Mouse (Mus musculus): ENCODE results near the gene Hmcn2. TPM values are rescaled to one million over a fixed set of nuclear protein-coding genes. Genes with fewer than 3 reads are reported as not detected.

Hmcn2 gene
- 1.1 and 1.3 TPM in 2 replicates for polyA plus RNA-seq (2015; fragmentation: Nextera tagmentation; extraction: Ambion mirVana)

GRCm38 (mm10) chr2:31314007-31314465, at the start of gene Hmcn2:
Gene Hmcn2 (plus strand): TSS chr2:31314415.
- no peak for ATAC-seq (replicated peaks; ENCODE audit: extremely low read depth, insufficient read depth, low FRiP score)
- H3K9me3 ChIP-seq (replicated peaks; ENCODE audit: control insufficient read depth, low read length), result no peaks in the 10 kb centered on the region
- H3K27me3 ChIP-seq (ENCODE audit: control insufficient read depth, insufficient read depth, low read length), result peaks cover 65% of the 10 kb centered on the region
- H3K27ac ChIP-seq (ENCODE audit: low read length), result no peak within 1 kb of the TSS
- no peaks in the 10 kb centered on the region for H3K4me1 ChIP-seq (ENCODE audit: control insufficient read depth, insufficient read depth, low read length)
- WGBS, result 2% methylated on average over 29 of the region's 33 CpGs
- H3K36me3 ChIP-seq (ENCODE audit: control insufficient read depth, insufficient read depth), result no peaks in the 10 kb centered on the region
- H3K4me2 ChIP-seq (ENCODE audit: low read depth, low read length), result peak within 1 kb of the TSS; percentile 60
- H3K9ac ChIP-seq (ENCODE audit: low read length), result 0 out of 2 replicates have a peak within 1 kb of the TSS, but pooled peaks have one; percentile 11
- peak within 1 kb of the TSS; percentile 37 for H3K4me3 ChIP-seq (ENCODE audit: low read length)

- Histone ChIP-seq H3K27ac (ENCODE audit: low read length) (no peak overlapping the region), H3K27me3 (ENCODE audit: control insufficient read depth, insufficient read depth, low read length) (no peaks in the 10 kb centered on the region), H3K4me3 (ENCODE audit: low read length) (no peak overlapping the region), H3K9ac (ENCODE audit: low read length) (no peak overlapping the region), H3K4me2 (ENCODE audit: low read depth, low read length) (no peak overlapping the region), H3K36me3 (ENCODE audit: control insufficient read depth, insufficient read depth) (no peaks in the 10 kb centered on the region), H3K9me3 (replicated peaks; ENCODE audit: control insufficient read depth, low read length) (no peaks in the 10 kb centered on the region), H3K4me1 (ENCODE audit: control insufficient read depth, insufficient read depth, low read length) (peaks cover 41% of the 10 kb centered on the region)
- WGBS, result 41% methylated on average over 6 of the region's 6 CpGs
- ATAC-seq (replicated peaks; ENCODE audit: extremely low read depth, insufficient read depth, low FRiP score), result no peak
Observed at GRCm38 (mm10) chr2:31267447-31267846, 46.8 kb upstream of the Hmcn2 start.

DNA sequence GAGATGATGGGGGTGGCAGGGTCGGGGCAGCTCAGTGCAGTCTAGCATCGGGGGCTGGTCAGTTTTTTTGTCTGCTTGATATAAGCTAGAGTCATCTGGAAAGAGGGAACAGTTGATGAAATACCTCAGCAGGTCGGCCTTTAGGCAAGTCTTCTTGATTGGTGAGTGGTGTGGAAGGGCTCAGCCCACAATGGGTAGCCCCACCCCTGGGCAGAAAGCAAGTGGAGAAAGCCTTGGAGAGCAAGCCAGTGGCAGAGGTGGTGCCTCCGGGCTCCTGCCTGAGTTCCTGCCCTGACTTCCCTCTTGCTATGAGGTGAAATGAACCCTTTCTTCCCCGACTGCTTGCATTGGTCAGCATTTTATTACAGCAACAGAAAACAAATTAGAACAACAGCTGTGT, 45.6 kb upstream of the Hmcn2 start:
- Histone ChIP-seq H3K4me3 (ENCODE audit: low read length) (no peak overlapping the region), H3K27ac (ENCODE audit: low read length) (no peak overlapping the region), H3K9ac (ENCODE audit: low read length) (no peak overlapping the region), H3K9me3 (replicated peaks; ENCODE audit: control insufficient read depth, low read length) (no peaks in the 10 kb centered on the region), H3K4me2 (ENCODE audit: low read depth, low read length) (no peak overlapping the region), H3K27me3 (ENCODE audit: control insufficient read depth, insufficient read depth, low read length) (no peaks in the 10 kb centered on the region), H3K36me3 (ENCODE audit: control insufficient read depth, insufficient read depth) (no peaks in the 10 kb centered on the region), H3K4me1 (ENCODE audit: control insufficient read depth, insufficient read depth, low read length) (peaks cover 30% of the 10 kb centered on the region)
- no peak for ATAC-seq (replicated peaks; ENCODE audit: extremely low read depth, insufficient read depth, low FRiP score)
- 42% methylated on average over 5 of the region's 5 CpGs for WGBS

DNA sequence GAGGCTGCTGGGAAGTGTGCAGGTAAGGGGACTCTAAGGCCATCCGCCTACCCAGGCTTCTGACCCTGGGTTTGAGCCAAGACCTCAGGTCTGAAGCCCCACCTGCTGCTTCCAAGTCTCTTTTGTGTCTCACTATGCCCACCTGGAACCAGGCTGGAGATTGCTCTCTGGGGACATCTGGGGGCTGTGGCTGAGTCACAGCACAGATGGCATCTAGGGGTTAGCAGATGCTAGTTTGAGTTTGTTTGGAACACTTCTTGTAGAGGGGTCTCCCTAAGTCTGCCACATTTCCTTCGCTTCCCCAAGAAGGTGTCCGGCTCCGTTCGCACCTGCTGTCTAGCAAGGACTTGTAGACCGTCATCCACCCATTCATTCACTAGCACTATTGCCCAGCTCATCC, 45.0 kb upstream of the Hmcn2 start:
- Histone ChIP-seq H3K4me2 (ENCODE audit: low read depth, low read length) (no peak overlapping the region), H3K27me3 (ENCODE audit: control insufficient read depth, insufficient read depth, low read length) (no peaks in the 10 kb centered on the region), H3K36me3 (ENCODE audit: control insufficient read depth, insufficient read depth) (no peaks in the 10 kb centered on the region), H3K9me3 (replicated peaks; ENCODE audit: control insufficient read depth, low read length) (no peaks in the 10 kb centered on the region), H3K4me1 (ENCODE audit: control insufficient read depth, insufficient read depth, low read length) (peaks cover 24% of the 10 kb centered on the region), H3K4me3 (ENCODE audit: low read length) (no peak overlapping the region), H3K9ac (ENCODE audit: low read length) (no peak overlapping the region), H3K27ac (ENCODE audit: low read length) (no peak overlapping the region)
- no peak for ATAC-seq (replicated peaks; ENCODE audit: extremely low read depth, insufficient read depth, low FRiP score)
- WGBS, result 94% methylated on average over 6 of the region's 6 CpGs

- no peak overlapping the region for H3K4me3 ChIP-seq (ENCODE audit: low read length)
- peaks cover 17% of the 10 kb centered on the region for H3K4me1 ChIP-seq (ENCODE audit: control insufficient read depth, insufficient read depth, low read length)
- H3K36me3 ChIP-seq (ENCODE audit: control insufficient read depth, insufficient read depth), result no peaks in the 10 kb centered on the region
- no peaks in the 10 kb centered on the region for H3K27me3 ChIP-seq (ENCODE audit: control insufficient read depth, insufficient read depth, low read length)
- H3K27ac ChIP-seq (ENCODE audit: low read length), result no peak overlapping the region
- H3K9me3 ChIP-seq (replicated peaks; ENCODE audit: control insufficient read depth, low read length), result no peaks in the 10 kb centered on the region
- ATAC-seq (replicated peaks; ENCODE audit: extremely low read depth, insufficient read depth, low FRiP score), result no peak
- no peak overlapping the region for H3K9ac ChIP-seq (ENCODE audit: low read length)
- WGBS, result 90% methylated on average over 10 of the region's 10 CpGs
- H3K4me2 ChIP-seq (ENCODE audit: low read depth, low read length), result no peak overlapping the region
Observed at GRCm38 (mm10) chr2:31269847-31270246, 44.4 kb upstream of the Hmcn2 start.

GRCm38 (mm10) chr2:31270470-31270869, 43.7 kb upstream of the Hmcn2 start:
- ATAC-seq (replicated peaks; ENCODE audit: extremely low read depth, insufficient read depth, low FRiP score), result no peak
- Histone ChIP-seq H3K36me3 (ENCODE audit: control insufficient read depth, insufficient read depth) (no peaks in the 10 kb centered on the region), H3K27ac (ENCODE audit: low read length) (no peak overlapping the region), H3K4me1 (ENCODE audit: control insufficient read depth, insufficient read depth, low read length) (peaks cover 12% of the 10 kb centered on the region), H3K27me3 (ENCODE audit: control insufficient read depth, insufficient read depth, low read length) (no peaks in the 10 kb centered on the region), H3K4me2 (ENCODE audit: low read depth, low read length) (no peak overlapping the region), H3K4me3 (ENCODE audit: low read length) (no peak overlapping the region), H3K9ac (ENCODE audit: low read length) (no peak overlapping the region), H3K9me3 (replicated peaks; ENCODE audit: control insufficient read depth, low read length) (no peaks in the 10 kb centered on the region)
- WGBS, result 90% methylated on average over 8 of the region's 8 CpGs

- H3K27ac ChIP-seq (ENCODE audit: low read length), result no peak overlapping the region
- WGBS, result 90% methylated on average over 1 of the region's 1 CpGs
- no peak for ATAC-seq (replicated peaks; ENCODE audit: extremely low read depth, insufficient read depth, low FRiP score)
- no peak overlapping the region for H3K4me3 ChIP-seq (ENCODE audit: low read length)
- no peak overlapping the region for H3K4me2 ChIP-seq (ENCODE audit: low read depth, low read length)
- no peaks in the 10 kb centered on the region for H3K9me3 ChIP-seq (replicated peaks; ENCODE audit: control insufficient read depth, low read length)
- no peaks in the 10 kb centered on the region for H3K27me3 ChIP-seq (ENCODE audit: control insufficient read depth, insufficient read depth, low read length)
- peaks cover 3% of the 10 kb centered on the region for H3K36me3 ChIP-seq (ENCODE audit: control insufficient read depth, insufficient read depth)
- H3K9ac ChIP-seq (ENCODE audit: low read length), result no peak overlapping the region
- peaks cover 6% of the 10 kb centered on the region for H3K4me1 ChIP-seq (ENCODE audit: control insufficient read depth, insufficient read depth, low read length)
Observed at GRCm38 (mm10) chr2:31271071-31271470, 43.1 kb upstream of the Hmcn2 start.

- Histone ChIP-seq H3K4me1 (ENCODE audit: control insufficient read depth, insufficient read depth, low read length) (peaks cover 8% of the 10 kb centered on the region; the same call in 1 of the 2 replicates), H3K27ac (ENCODE audit: low read length) (no peak overlapping the region), H3K27me3 (ENCODE audit: control insufficient read depth, insufficient read depth, low read length) (no peaks in the 10 kb centered on the region), H3K9ac (ENCODE audit: low read length) (no peak overlapping the region), H3K36me3 (ENCODE audit: control insufficient read depth, insufficient read depth) (peaks cover 3% of the 10 kb centered on the region), H3K4me3 (ENCODE audit: low read length) (no peak overlapping the region), H3K9me3 (replicated peaks; ENCODE audit: control insufficient read depth, low read length) (no peaks in the 10 kb centered on the region), H3K4me2 (ENCODE audit: low read depth, low read length) (no peak overlapping the region)
- no peak for ATAC-seq (replicated peaks; ENCODE audit: extremely low read depth, insufficient read depth, low FRiP score)
- WGBS, result 93% methylated on average over 5 of the region's 6 CpGs
Observed at GRCm38 (mm10) chr2:31274993-31275392, 39.2 kb upstream of the Hmcn2 start.

GRCm38 (mm10) chr2:31277810-31278209, 36.4 kb upstream of the Hmcn2 start:
- no peak overlapping the region; the same call in 1 of the 2 replicates for H3K27ac ChIP-seq (ENCODE audit: low read length)
- 0 out of 2 replicates have a peak, but pooled peaks have one; percentile 16 for ATAC-seq (replicated peaks; ENCODE audit: extremely low read depth, insufficient read depth, low FRiP score)
- H3K9me3 ChIP-seq (replicated peaks; ENCODE audit: control insufficient read depth, low read length), result no peaks in the 10 kb centered on the region
- 0 out of 2 replicates have a peak overlapping the region, but pooled peaks have one; percentile 13 for H3K9ac ChIP-seq (ENCODE audit: low read length)
- WGBS, result 52% methylated on average over 6 of the region's 6 CpGs
- no peak overlapping the region for H3K4me3 ChIP-seq (ENCODE audit: low read length)
- H3K27me3 ChIP-seq (ENCODE audit: control insufficient read depth, insufficient read depth, low read length), result no peaks in the 10 kb centered on the region
- H3K36me3 ChIP-seq (ENCODE audit: control insufficient read depth, insufficient read depth), result peaks cover 7% of the 10 kb centered on the region
- H3K4me2 ChIP-seq (ENCODE audit: low read depth, low read length), result no peak overlapping the region
- H3K4me1 ChIP-seq (ENCODE audit: control insufficient read depth, insufficient read depth, low read length), result peaks cover 8% of the 10 kb centered on the region; the same call in 1 of the 2 replicates
